Mouse (Mus musculus) bone marrow macrophage, adult 2 months (primary cell): Measurements from ENCODE around the gene Utp4.

ENCODE experiments used
- CTCF ChIP-seq: IDR thresholded peaks from 2 replicates; pipeline ENCODE4 v1.5.1; 2012; ENCODE audit warnings: low read depth, mild to moderate bottlenecking, low read length, moderate library complexity
- POLR2A ChIP-seq: IDR thresholded peaks from 2 replicates; pipeline ENCODE4 v1.6.1; 2012; ENCODE audit warnings: mild to moderate bottlenecking, low read depth, low read length, borderline replicate concordance

DNA sequence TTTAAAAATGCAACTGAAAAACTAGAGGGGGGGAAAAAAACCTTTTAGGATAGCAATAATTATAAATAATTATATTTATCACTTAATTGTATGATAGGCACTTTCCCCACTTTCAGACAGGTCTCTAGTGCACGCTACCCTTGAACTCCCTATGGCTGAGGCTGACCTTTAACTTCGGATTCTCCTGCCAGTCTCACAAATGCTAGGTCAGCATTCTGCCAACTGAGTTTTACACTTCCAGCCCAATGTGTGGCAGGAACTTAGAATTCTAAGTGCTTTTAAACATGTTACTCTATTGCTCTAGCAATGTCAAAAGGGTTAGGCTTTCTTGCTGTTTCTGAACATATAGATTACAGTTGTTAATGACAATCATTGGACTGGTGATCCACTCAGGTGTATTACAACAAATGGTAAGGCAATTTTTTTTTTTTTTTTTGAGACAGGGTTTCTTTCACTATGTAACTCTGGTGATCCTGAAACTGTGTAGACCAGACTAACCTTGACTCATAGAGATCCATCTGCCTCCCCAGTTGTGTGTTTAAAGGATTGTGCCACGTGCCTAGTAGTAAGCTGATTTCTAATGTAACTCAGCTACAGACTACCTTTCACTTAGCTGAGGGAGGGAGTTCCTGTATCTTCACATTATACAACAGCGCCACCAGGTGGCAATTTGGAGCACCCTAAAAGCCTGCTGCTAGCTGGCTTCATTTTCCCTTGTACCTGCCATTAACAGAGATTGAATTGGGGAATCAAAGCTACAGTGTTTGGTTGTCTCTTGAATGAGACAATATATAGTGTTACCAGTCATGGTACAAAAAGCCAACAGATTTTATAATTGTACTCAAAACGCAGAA, 5.9 kb upstream of the Utp4 start:
- TF ChIP-seq POLR2A (no peak), CTCF (0 out of 2 replicates have a peak, but pooled peaks have one; percentile 20)
